Mouse (Mus musculus): ENCODE measurements at regions not wholly inside any gene's neighbourhood (a gene's known extent, or its start where the extent isn't known, plus 50 kb on each side); places are given as distances from the start of the nearest gene placed in this dataset.

DNA sequence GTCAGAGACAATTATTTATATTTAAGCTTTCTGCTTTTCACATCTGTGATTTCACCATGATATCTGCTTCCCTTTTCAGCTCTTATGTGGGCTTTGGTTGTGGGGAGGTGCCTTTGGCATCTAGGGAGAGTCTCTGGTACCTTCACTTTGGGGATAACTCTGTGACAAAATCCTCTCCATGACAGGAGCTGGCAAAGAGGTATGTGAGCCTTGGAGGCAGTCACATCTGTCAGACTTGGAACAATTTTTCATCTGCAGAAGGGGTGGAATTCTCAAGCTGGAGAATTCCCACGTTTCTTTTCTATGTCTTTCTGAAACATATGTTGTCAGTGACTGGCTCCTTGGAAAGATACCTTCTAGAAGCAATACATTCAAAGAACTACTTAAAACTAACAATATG, 312.2 kb upstream of the Nrg3 start:
- Histone ChIP-seq H3K27ac (no peak overlapping the region), H3K4me1 (ENCODE audit: control insufficient read depth, insufficient read depth, low read length) (no peaks in the 10 kb centered on the region), H3K79me2 (replicated peaks; ENCODE audit: control insufficient read depth, insufficient read depth, low read length) (no peaks in the 10 kb centered on the region), H3K4me3 (no peak overlapping the region), H3K27me3 (ENCODE audit: control insufficient read depth, insufficient read depth, low read length) (no peaks in the 10 kb centered on the region), H3K36me3 (ENCODE audit: control insufficient read depth, insufficient read depth, low read length) (no peaks in the 10 kb centered on the region), H3K9ac (ENCODE audit: low read depth, low read length) (no peak overlapping the region)
- intact Hi-C loops (cut with DNase I): no loop called here
- DNase-seq: no peak
- no peak for TF ChIP-seq EP300 (IDR thresholded peaks at IDR 0.05; ENCODE audit: insufficient read depth, low read depth, low read length)
- 38% methylated on average over 1 of the region's 1 CpGs for WGBS

DNA sequence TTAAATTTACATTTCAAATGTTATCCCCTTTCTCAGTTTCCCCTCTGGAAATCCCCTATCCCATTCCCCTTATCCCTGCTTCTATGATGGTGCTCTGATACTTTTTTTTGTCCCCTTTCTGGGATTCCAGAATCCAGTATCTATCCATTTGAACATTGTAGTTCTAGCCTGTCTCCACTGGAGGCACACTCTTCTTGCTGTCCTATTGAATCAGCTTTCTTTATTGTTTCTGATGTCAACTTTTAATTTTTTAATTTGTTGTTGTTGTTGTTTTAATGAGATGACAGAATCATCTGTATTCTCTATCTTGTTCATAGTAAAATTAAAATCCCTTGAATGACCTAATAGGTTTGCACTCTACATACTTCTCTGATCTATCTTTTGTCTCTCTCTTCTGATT, 309.0 kb upstream of the Nrg3 start:
- H3K4me1 ChIP-seq (ENCODE audit: control insufficient read depth, insufficient read depth, low read length): no peaks in the 10 kb centered on the region
- no peaks in the 10 kb centered on the region for H3K79me2 ChIP-seq (replicated peaks; ENCODE audit: control insufficient read depth, insufficient read depth, low read length)
- H3K27me3 ChIP-seq (ENCODE audit: control insufficient read depth, insufficient read depth, low read length): no peaks in the 10 kb centered on the region
- TF ChIP-seq POLR2A (IDR thresholded peaks at IDR 0.05; ENCODE audit: insufficient read depth, low read depth, low read length): no peak
- peak; percentile 25 for TF ChIP-seq CTCF (IDR thresholded peaks at IDR 0.05)
- TF ChIP-seq EP300 (IDR thresholded peaks at IDR 0.05; ENCODE audit: insufficient read depth, low read depth, low read length): no peak
- no peak for DNase-seq
- no peaks in the 10 kb centered on the region for H3K36me3 ChIP-seq (ENCODE audit: control insufficient read depth, insufficient read depth, low read length)
- H3K4me3 ChIP-seq: no peak overlapping the region
- H3K9ac ChIP-seq (ENCODE audit: low read depth, low read length): no peak overlapping the region
- no peak overlapping the region for H3K27ac ChIP-seq
- intact Hi-C loops (cut with DNase I): no loop called here

DNA sequence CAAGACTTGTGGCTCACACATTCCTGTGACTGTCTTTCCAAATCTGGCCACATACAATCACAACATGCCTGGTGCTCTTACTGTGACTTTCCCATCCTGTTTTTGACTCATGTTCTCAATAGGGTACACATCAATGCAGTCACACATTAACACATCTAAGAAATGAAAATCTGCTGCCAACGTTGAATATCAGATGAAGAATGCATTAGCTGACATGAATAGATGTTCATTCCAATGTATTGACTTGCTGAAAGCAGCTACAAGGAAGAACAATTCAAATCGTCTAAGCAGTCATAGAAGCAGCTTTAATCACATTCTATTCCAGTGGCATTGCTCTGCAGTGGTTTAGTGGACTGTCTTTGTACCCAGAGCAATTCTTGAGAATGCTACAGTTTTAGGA, 295.2 kb upstream of the Nrg3 start:
- Histone ChIP-seq H3K4me3 (no peak overlapping the region), H3K27ac (no peak overlapping the region), H3K27me3 (ENCODE audit: control insufficient read depth, insufficient read depth, low read length) (no peaks in the 10 kb centered on the region), H3K9ac (ENCODE audit: low read depth, low read length) (no peak overlapping the region), H3K36me3 (ENCODE audit: control insufficient read depth, insufficient read depth, low read length) (no peaks in the 10 kb centered on the region), H3K79me2 (replicated peaks; ENCODE audit: control insufficient read depth, insufficient read depth, low read length) (no peaks in the 10 kb centered on the region), H3K4me1 (ENCODE audit: control insufficient read depth, insufficient read depth, low read length) (no peaks in the 10 kb centered on the region)
- 49% methylated on average over 2 of the region's 2 CpGs for WGBS
- DNase-seq: no peak
- TF ChIP-seq CTCF (IDR thresholded peaks at IDR 0.05): no peak
- intact Hi-C loops (cut with DNase I): no loop called here

Data from heart, adult 2 months (tissue).